Mouse (Mus musculus) hindbrain, postnatal 0 days (tissue): ENCODE data around the gene Bdh1. TPM values are rescaled to one million over a fixed set of nuclear protein-coding genes. Genes with fewer than 3 reads are reported as not detected.

Experiments used
- ATAC-seq: fragments of 200-750 bp; cut with Nextera tagmentation; 2 replicates; pipeline ENCODE4 v1.8.0; 2017; ENCODE audit warnings: mild to moderate bottlenecking, moderate TSS enrichment, moderate library complexity
- DNase-seq: peaks from one replicate; pipeline ENCODE4 v3.0.0-alpha.2; 2015; ENCODE audit warnings: low spot score
- H3K27ac ChIP-seq: fragments of 300-500 bp; sonication (generic); 2 replicates; pipeline ENCODE4 v1.5.1; 2014; ENCODE audit warnings: mild to moderate bottlenecking
- H3K27me3 ChIP-seq: fragments of 300-500 bp; sonication (generic); 2 replicates; pipeline ENCODE4 v1.6.1; 2014; ENCODE audit warnings: low read length, mixed read lengths; ENCODE audit not compliant: insufficient read depth
- H3K36me3 ChIP-seq: fragments of 300-500 bp; sonication (generic); 2 replicates; pipeline ENCODE4 v1.6.1; 2014; ENCODE audit warnings: low read length, mixed read lengths; ENCODE audit not compliant: insufficient read depth
- H3K4me1 ChIP-seq: fragments of 300-500 bp; sonication (generic); 2 replicates; pipeline ENCODE4 v1.6.1; 2014; ENCODE audit warnings: antibody characterized with exemption, low read length, mixed read lengths; ENCODE audit not compliant: insufficient read depth
- H3K4me2 ChIP-seq: fragments of 300-500 bp; sonication (generic); 2 replicates; pipeline ENCODE4 v1.6.1; 2014; ENCODE audit warnings: low read depth, mild to moderate bottlenecking, low read length, moderate library complexity, mixed read lengths
- H3K4me3 ChIP-seq: fragments of 300-500 bp; sonication (generic); 2 replicates; pipeline ENCODE4 v1.5.1; 2014; ENCODE audit warnings: low read length
- H3K9ac ChIP-seq: fragments of 300-500 bp; sonication (generic); replicated peaks from 2 replicates; pipeline ENCODE4 v1.6.1; 2014; ENCODE audit warnings: mild to moderate bottlenecking, low read length, moderate library complexity, mixed read lengths
- H3K9me3 ChIP-seq: fragments of 300-500 bp; sonication (generic); 2 replicates; pipeline ENCODE4 v1.6.1; 2016; ENCODE audit warnings: low read length, mixed read lengths
- CTCF ChIP-seq: IDR thresholded peaks from 2 replicates; pipeline ENCODE4 v1.5.1; 2016; ENCODE audit warnings: antibody characterized with exemption, control low read depth, low read depth
- WGBS: fragments of 180-500 bp; shearing (Covaris S2); extraction: QIAGEN DNeasy Blood & Tissue Kit; methylation state at CpG from one replicate; pipeline ENCODE4 v1.1.7; 2014; 5-methylcytosine and 5-hydroxymethylcytosine counted together
- polyA plus RNA-seq: library from polyadenylated mRNA; unstranded; fragments of >200 nt; fragmentation: Nextera tagmentation; extraction: Ambion mirVana; gene quantifications from 2 replicates; pipeline ENCODE4 v1.2.1, GENCODE M21; 2015
- total RNA-seq: library from RNA; depleted of rRNA; stranded (reverse); fragments of >200 nt; gene quantifications from 2 replicates; pipeline ENCODE4 v1.2.3, GENCODE M21; 2014

Bdh1 gene
- total and polyA plus RNA-seq, 2 experiments from 2014 or later, result 102 to 137 TPM

- 97% methylated on average over 6 of the region's 6 CpGs for WGBS
Measured at GRCm38 (mm10) chr16:31499021-31499420, 76.9 kb downstream of the Bdh1 start.

GRCm38 (mm10) chr16:31499681-31500310, 77.7 kb downstream of the Bdh1 start:
- no peaks in the 10 kb centered on the region for H3K9me3 ChIP-seq
- no peak for TF ChIP-seq CTCF
- no peaks in the 10 kb centered on the region for H3K36me3 ChIP-seq
- ATAC-seq (no peak), DNase-seq (no peak)
- peaks cover 9% of the 10 kb centered on the region; the same call in 1 of the 2 replicates for H3K4me1 ChIP-seq
- H3K4me3 ChIP-seq, result no peak overlapping the region
- H3K27ac ChIP-seq, result no peak overlapping the region
- H3K4me2 ChIP-seq, result no peak overlapping the region
- H3K27me3 ChIP-seq, result no peaks in the 10 kb centered on the region
- 47% methylated on average over 11 of the region's 11 CpGs for WGBS
- no peak overlapping the region for H3K9ac ChIP-seq

More at GRCm38 (mm10) chr16:31499021-31499420, 76.9 kb downstream of the Bdh1 start:
- ATAC-seq (no peak), DNase-seq (no peak)
- TF ChIP-seq CTCF, result no peak
- no peak overlapping the region for H3K27ac ChIP-seq
- peaks cover 9% of the 10 kb centered on the region; the same call in 1 of the 2 replicates for H3K4me1 ChIP-seq
- H3K36me3 ChIP-seq, result no peaks in the 10 kb centered on the region
- no peak overlapping the region for H3K4me3 ChIP-seq
- no peak overlapping the region for H3K4me2 ChIP-seq
- H3K27me3 ChIP-seq, result no peaks in the 10 kb centered on the region
- no peaks in the 10 kb centered on the region for H3K9me3 ChIP-seq
- H3K9ac ChIP-seq, result no peak overlapping the region

GRCm38 (mm10) chr16:31500532-31500931, 78.5 kb downstream of the Bdh1 start:
- no peak overlapping the region for H3K4me3 ChIP-seq
- H3K27ac ChIP-seq, result no peak overlapping the region
- TF ChIP-seq CTCF, result no peak
- H3K27me3 ChIP-seq, result no peaks in the 10 kb centered on the region
- H3K9me3 ChIP-seq, result no peaks in the 10 kb centered on the region
- no peaks in the 10 kb centered on the region for H3K36me3 ChIP-seq
- H3K9ac ChIP-seq, result no peak overlapping the region
- ATAC-seq, result no peak
- 65% methylated on average over 3 of the region's 3 CpGs for WGBS
- no peak overlapping the region for H3K4me2 ChIP-seq
- H3K4me1 ChIP-seq, result peaks cover 9% of the 10 kb centered on the region; the same call in 1 of the 2 replicates
- DNase-seq, result no peak

GRCm38 (mm10) chr16:31500969-31501750, 79.1 kb downstream of the Bdh1 start:
- H3K4me3 ChIP-seq, result no peak overlapping the region
- H3K27ac ChIP-seq, result no peak overlapping the region
- DNase-seq (no peak), ATAC-seq (no peak)
- WGBS, result 61% methylated on average over 14 of the region's 14 CpGs
- H3K4me2 ChIP-seq, result no peak overlapping the region
- H3K9ac ChIP-seq, result no peak overlapping the region
- no peak for TF ChIP-seq CTCF
- H3K4me1 ChIP-seq, result peaks cover 9% of the 10 kb centered on the region; the same call in 1 of the 2 replicates
- no peaks in the 10 kb centered on the region for H3K9me3 ChIP-seq
- no peaks in the 10 kb centered on the region for H3K36me3 ChIP-seq
- H3K27me3 ChIP-seq, result no peaks in the 10 kb centered on the region

DNA sequence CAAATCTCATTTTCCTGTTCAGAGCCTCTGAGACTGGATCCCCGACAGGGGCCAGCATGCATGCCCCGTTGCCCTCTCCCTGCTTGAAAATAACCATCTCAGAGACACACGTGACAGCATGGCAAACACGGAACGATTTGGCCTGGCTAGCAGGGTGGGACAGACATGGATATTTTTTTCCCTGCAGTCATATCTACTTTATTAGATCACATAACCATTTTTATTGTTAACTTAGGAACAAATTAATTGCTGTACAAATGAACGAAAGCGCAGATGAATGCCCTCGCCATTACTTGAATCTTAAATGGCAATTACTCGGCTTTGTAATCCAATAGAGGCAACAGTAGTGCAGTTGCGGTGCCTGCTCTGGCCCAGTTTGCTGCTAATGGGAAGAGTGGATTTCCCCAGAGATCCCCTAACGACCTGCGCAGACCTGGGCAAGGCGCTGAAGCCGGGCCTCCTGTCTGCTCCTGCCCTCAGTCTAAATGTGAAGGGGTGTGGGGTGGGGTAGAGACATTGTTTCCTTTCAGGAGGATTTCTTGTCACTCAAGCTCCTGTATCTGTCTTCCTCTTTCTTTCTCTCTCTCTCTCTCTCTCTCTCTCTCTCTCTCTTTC, 79.8 kb downstream of the Bdh1 start:
- no peak overlapping the region for H3K27ac ChIP-seq

DNA sequence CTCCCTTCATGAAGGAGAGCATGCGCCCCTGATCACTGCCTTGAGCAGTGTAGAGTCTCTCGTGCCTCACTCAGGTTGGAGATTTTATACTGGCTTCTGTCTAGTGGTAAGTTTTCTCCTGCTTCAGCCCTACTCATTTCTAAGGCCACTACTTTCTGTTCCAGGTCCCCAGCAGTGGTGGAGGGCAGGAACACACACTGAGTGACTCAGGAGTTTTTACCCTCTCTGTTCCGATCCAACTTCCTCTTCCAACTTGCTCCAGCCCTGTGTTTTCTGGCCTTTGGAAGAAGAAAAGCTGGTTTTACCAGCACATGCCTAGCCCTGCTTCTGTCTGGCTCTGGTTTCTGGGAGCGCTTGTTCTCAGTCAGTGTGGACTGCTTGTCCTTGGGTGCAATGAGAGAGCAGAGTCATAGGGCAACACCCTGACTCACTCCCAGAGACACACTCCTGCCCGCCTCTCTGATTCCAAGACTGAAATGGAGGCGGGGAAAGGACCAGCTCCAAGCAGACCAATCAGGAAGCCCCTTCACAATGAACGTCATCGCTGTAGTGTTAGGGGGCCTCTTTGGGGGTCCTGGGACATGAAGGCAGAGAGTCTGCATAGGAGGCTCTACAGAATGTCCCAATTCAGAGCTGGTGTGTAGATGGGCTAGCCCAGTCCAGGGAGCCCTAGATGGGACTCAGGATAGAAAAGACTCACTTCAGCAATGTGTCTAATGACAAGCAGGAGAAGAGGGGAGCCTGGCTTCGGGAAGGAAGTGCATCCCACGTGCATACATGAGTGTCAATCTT, 84.8 kb downstream of the Bdh1 start:
- H3K4me3 ChIP-seq, result no peak overlapping the region
- no peak overlapping the region for H3K27ac ChIP-seq
- no peaks in the 10 kb centered on the region for H3K27me3 ChIP-seq
- H3K4me1 ChIP-seq, result peaks cover 12% of the 10 kb centered on the region; the same call in 1 of the 2 replicates
- no peaks in the 10 kb centered on the region for H3K36me3 ChIP-seq
- no peak overlapping the region for H3K9ac ChIP-seq
- no peak overlapping the region for H3K4me2 ChIP-seq
- no peaks in the 10 kb centered on the region for H3K9me3 ChIP-seq
- no peak for TF ChIP-seq CTCF
- no peak for DNase-seq
- ATAC-seq, result no peak
- 53% methylated on average over 10 of the region's 10 CpGs for WGBS

More for the DNA sequence above, 79.8 kb downstream of the Bdh1 start:
- H3K36me3 ChIP-seq, result no peaks in the 10 kb centered on the region
- no peak overlapping the region for H3K4me2 ChIP-seq
- no peaks in the 10 kb centered on the region for H3K9me3 ChIP-seq
- H3K9ac ChIP-seq, result no peak overlapping the region
- TF ChIP-seq CTCF, result no peak
- no peaks in the 10 kb centered on the region for H3K27me3 ChIP-seq
- peaks cover 9% of the 10 kb centered on the region; the same call in 1 of the 2 replicates for H3K4me1 ChIP-seq
- WGBS, result 33% methylated on average over 14 of the region's 14 CpGs
- ATAC-seq (no peak), DNase-seq (peak; percentile 28)
- no peak overlapping the region for H3K4me3 ChIP-seq
